Mouse (Mus musculus): Measurements from ENCODE around the gene Pts. TPM values are rescaled to one million over a fixed set of nuclear protein-coding genes. Genes with fewer than 3 reads are reported as not detected.

Pts gene
- 59.7 and 62.6 TPM in 2 replicates for polyA plus RNA-seq (2012; rRNA removed)

DNA sequence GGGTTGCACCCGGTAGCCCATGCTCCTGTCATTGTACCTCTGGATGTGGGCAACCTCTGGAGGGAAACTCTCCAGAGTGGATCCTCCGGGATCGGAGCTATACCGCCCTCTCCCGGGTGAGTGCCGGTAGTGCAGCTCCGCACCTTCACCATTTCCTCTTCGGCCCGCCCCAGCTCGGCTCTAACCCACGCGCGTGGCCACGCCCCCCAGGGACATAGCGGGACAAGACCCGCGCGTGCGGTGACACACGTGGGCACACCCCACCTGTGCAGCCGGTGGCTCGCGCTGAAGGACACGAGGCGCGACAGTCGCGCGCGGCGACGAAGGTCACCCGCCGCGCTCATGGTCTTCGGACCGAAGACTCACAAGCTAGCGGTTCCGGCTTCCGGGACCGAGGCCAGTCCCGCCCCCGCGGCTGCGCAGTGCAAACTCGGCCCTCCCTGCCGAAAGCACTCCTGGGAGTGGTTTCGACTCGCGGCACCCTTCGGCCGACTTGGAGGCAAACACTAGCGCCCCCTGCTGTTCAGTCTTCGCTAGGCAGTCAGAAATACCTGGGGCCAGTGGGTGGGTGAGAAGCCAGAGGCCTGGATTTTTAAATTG, at the start of gene Pts:
TSS of gene Pts (minus strand) at position 432 of the 600 bp plus-strand sequence.
- H3K4me3 ChIP-seq (ENCODE audit: insufficient read depth, low read length) = peak within 1 kb of the TSS; percentile 54
- peak within 1 kb of the TSS; percentile 63; the same call in 1 of the 2 replicates for H3K27ac ChIP-seq (ENCODE audit: insufficient read depth, low read length)
- H3K4me1 ChIP-seq (ENCODE audit: control insufficient read depth, insufficient read depth, low read length) = no peaks in the 10 kb centered on the region
- TF ChIP-seq CTCF (IDR thresholded peaks at IDR 0.05; ENCODE audit: extremely low read depth, insufficient read depth, low read length) (peak; percentile 80), POLR2A (IDR thresholded peaks at IDR 0.05; ENCODE audit: extremely low read depth, insufficient read depth, low read length) (peak; percentile 75)

DNA sequence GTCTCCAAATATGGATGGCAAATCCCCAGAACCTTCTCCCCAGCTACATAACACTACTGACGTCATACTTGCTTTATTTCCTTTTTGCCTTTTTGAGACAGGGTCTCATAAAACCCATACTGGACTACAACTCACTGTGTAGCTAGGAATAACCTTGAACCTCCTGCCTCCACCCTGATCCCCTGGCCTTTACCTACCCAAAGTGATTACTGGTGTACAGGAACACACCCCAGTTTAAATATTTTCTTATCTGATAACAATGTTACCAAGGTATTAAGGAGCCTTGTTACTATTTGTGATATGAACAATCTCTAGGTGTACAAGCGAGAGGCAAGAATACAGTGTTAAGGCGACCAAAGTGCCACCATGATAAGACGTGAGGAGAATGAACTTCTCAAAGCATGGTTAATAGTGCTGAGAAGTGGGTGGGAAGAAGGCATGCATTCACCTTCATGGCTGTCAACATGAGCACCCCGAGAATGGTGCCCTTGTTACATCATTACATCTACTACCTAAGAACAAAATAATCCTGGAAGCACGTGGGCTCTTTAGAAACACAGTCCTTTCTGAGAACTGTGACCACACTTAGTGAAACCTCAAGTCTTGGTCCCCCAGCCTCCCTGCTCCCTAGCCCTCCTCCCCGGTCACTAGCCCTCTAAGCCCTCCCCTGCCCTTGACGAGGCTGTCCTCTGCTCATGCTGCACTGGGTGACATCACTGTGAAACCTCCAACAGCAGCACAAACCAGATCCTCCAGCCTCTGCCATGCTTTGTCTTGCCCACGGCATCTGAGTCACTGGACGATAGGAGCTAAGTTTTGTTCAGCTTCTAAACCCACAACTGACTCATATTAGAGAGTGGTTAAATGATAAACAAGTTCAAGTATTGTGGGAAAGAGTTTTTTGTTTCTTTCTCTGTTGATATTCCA, 41.3 kb upstream of the Pts start:
- no peak overlapping the region for H3K27ac ChIP-seq (ENCODE audit: insufficient read depth, low read length)
- no peaks in the 10 kb centered on the region for H3K4me1 ChIP-seq (ENCODE audit: control insufficient read depth, insufficient read depth, low read length)
- TF ChIP-seq CTCF (IDR thresholded peaks at IDR 0.05; ENCODE audit: extremely low read depth, insufficient read depth, low read length) = no peak
- no peak for TF ChIP-seq POLR2A (IDR thresholded peaks at IDR 0.05; ENCODE audit: extremely low read depth, insufficient read depth, low read length)
- no peak overlapping the region for H3K4me3 ChIP-seq (ENCODE audit: insufficient read depth, low read length)

DNA sequence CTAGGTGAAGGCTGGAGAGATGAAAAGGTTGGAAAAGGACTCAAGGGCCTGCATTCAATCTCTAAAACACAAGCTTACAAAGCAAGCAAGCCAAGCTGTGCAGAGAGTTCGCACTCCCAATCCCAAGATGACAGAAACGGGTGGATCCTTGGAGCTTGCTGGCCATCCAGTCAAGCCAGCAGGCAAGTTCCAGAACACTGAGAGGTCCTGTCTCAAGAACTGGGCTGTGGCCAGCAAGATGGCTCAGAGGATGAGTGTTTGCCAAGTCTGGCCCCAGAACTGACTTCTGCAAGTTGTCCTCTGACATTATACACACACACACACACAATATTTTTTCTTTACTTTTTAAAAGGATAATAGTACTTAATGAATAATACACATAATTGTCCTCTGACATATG, 39.4 kb upstream of the Pts start:
- no peak overlapping the region for H3K4me3 ChIP-seq (ENCODE audit: insufficient read depth, low read length)
- H3K4me1 ChIP-seq (ENCODE audit: control insufficient read depth, insufficient read depth, low read length) = no peaks in the 10 kb centered on the region
- H3K27ac ChIP-seq (ENCODE audit: insufficient read depth, low read length) = no peak overlapping the region
- TF ChIP-seq CTCF (IDR thresholded peaks at IDR 0.05; ENCODE audit: extremely low read depth, insufficient read depth, low read length) = no peak
- TF ChIP-seq POLR2A (IDR thresholded peaks at IDR 0.05; ENCODE audit: extremely low read depth, insufficient read depth, low read length) = no peak

DNA sequence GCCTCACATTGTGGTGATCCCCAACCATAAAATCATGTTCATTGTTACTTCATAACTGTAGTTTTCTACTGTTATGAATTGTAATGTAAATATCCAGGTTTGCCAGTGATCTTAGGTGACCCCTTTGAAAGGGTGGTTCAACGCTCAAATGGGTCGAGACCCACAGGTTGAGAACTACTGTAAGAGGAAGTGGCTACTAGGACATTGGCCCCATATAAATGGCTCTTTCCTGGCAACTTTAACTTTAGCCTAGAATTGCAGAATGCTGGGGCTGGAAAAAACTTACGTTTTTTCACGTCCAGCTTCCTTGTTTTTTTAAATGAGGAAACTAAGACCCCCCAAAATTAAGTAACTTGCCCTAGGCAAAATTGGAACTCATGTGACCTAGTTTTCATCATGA, 38.8 kb upstream of the Pts start:
- Histone ChIP-seq H3K27ac (ENCODE audit: insufficient read depth, low read length) (no peak overlapping the region), H3K4me3 (ENCODE audit: insufficient read depth, low read length) (no peak overlapping the region), H3K4me1 (ENCODE audit: control insufficient read depth, insufficient read depth, low read length) (no peaks in the 10 kb centered on the region)
- TF ChIP-seq POLR2A (IDR thresholded peaks at IDR 0.05; ENCODE audit: extremely low read depth, insufficient read depth, low read length) (no peak), CTCF (IDR thresholded peaks at IDR 0.05; ENCODE audit: extremely low read depth, insufficient read depth, low read length) (no peak)

GRCm38 (mm10) chr9:50565940-50566339, 37.4 kb upstream of the Pts start:
- no peak overlapping the region for H3K4me3 ChIP-seq (ENCODE audit: insufficient read depth, low read length)
- no peak overlapping the region for H3K27ac ChIP-seq (ENCODE audit: insufficient read depth, low read length)
- no peaks in the 10 kb centered on the region for H3K4me1 ChIP-seq (ENCODE audit: control insufficient read depth, insufficient read depth, low read length)
- no peak for TF ChIP-seq POLR2A (IDR thresholded peaks at IDR 0.05; ENCODE audit: extremely low read depth, insufficient read depth, low read length)
- TF ChIP-seq CTCF (IDR thresholded peaks at IDR 0.05; ENCODE audit: extremely low read depth, insufficient read depth, low read length) = no peak

DNA sequence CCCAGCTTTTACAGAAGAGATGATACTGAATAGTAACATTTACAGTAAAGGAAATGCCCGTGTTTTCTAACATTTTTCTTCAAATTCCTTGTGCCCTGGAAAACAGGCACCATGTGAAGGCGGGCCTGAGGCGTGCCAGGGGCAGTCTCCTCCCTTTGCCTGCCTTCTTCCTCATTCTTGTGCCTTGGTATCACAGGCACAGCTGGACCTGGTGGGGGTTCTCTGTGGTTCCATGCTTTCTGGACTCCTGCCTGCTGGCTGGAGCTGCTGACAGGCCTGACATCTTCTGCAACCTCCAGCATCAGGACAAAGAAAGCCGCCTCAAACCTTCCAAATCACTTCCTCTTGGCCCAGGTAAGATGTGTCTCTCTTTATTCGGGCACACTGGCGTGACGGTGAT, 36.6 kb upstream of the Pts start:
- TF ChIP-seq CTCF (IDR thresholded peaks at IDR 0.05; ENCODE audit: extremely low read depth, insufficient read depth, low read length) (no peak), POLR2A (IDR thresholded peaks at IDR 0.05; ENCODE audit: extremely low read depth, insufficient read depth, low read length) (no peak)
- Histone ChIP-seq H3K4me3 (ENCODE audit: insufficient read depth, low read length) (no peak overlapping the region), H3K27ac (ENCODE audit: insufficient read depth, low read length) (no peak overlapping the region; the same call in 1 of the 2 replicates), H3K4me1 (ENCODE audit: control insufficient read depth, insufficient read depth, low read length) (no peaks in the 10 kb centered on the region)

GRCm38 (mm10) chr9:50561918-50562360, 33.4 kb upstream of the Pts start:
- TF ChIP-seq POLR2A (IDR thresholded peaks at IDR 0.05; ENCODE audit: extremely low read depth, insufficient read depth, low read length) = no peak
- TF ChIP-seq CTCF (IDR thresholded peaks at IDR 0.05; ENCODE audit: extremely low read depth, insufficient read depth, low read length) = no peak
- Histone ChIP-seq H3K4me3 (ENCODE audit: insufficient read depth, low read length) (no peak overlapping the region), H3K4me1 (ENCODE audit: control insufficient read depth, insufficient read depth, low read length) (no peaks in the 10 kb centered on the region), H3K27ac (ENCODE audit: insufficient read depth, low read length) (no peak overlapping the region)

DNA sequence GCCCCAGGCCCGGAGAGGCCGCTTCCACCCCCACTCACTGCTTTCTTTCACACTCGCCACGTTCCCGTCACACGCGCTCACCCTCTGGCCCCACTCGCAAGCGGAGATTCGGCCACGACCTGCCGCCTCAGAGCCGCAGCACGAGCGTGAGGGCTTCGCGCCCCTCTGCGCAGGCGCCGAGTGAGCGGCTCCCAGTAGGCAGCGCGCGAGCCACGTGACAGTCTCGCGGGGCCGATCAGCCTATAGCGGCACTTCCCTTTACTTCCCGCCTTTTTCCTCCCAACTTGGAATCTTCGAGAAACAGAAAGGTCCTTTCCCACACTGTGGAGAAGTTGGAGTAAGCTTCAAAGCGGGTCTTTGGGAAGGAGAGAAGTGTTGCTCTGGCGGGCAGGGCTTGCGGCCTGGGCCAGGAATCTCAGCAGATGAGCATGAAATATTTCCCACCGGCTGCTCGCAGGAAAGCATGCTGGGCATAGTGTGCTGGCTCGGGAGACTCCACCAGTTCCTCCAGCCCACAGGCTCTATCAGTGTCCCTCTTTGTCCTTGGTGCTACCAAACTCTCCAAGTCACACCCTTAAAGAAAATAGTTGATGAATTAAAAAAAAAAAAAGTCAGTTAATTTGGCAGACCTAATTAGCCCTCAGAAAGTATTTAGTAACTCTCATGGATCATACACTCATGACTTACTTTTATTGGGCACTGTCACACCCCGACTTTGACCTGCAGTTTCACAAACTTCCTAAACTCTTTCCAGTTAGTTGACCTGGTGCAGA, 32.8 kb upstream of the Pts start, which contains the start of gene Tex12:
TSS of gene Tex12 (minus strand) at position 181 of the 773 bp plus-strand sequence.
- TF ChIP-seq POLR2A (IDR thresholded peaks at IDR 0.05; ENCODE audit: extremely low read depth, insufficient read depth, low read length) = no peak
- TF ChIP-seq CTCF (IDR thresholded peaks at IDR 0.05; ENCODE audit: extremely low read depth, insufficient read depth, low read length) = no peak
- Histone ChIP-seq H3K4me1 (ENCODE audit: control insufficient read depth, insufficient read depth, low read length) (no peaks in the 10 kb centered on the region), H3K27ac (ENCODE audit: insufficient read depth, low read length) (no peak within 1 kb of the TSS), H3K4me3 (ENCODE audit: insufficient read depth, low read length) (no peak within 1 kb of the TSS)

GRCm38 (mm10) chr9:50555094-50555446, 26.5 kb upstream of the Pts start, which contains the start of gene Bco2:
TSS of gene Bco2 (minus strand) at chr9:50555181.
- TF ChIP-seq CTCF (IDR thresholded peaks at IDR 0.05; ENCODE audit: extremely low read depth, insufficient read depth, low read length) (no peak), POLR2A (IDR thresholded peaks at IDR 0.05; ENCODE audit: extremely low read depth, insufficient read depth, low read length) (no peak)
- Histone ChIP-seq H3K4me1 (ENCODE audit: control insufficient read depth, insufficient read depth, low read length) (peaks cover 3% of the 10 kb centered on the region; the same call in 1 of the 2 replicates), H3K27ac (ENCODE audit: insufficient read depth, low read length) (peak within 1 kb of the TSS; percentile 94), H3K4me3 (ENCODE audit: insufficient read depth, low read length) (peak within 1 kb of the TSS; percentile 45)
